Mouse (Mus musculus) cerebellum, adult (tissue): ENCODE data around the gene Ccdc88b.

Experiments
- ATAC-seq: cut with Nextera tagmentation; 2 replicates; pipeline ENCODE4 v1.9.2; 2017; ENCODE audit warnings: mild to moderate bottlenecking, moderate library complexity, mixed read lengths; ENCODE audit not compliant: insufficient number of reproducible peaks, low FRiP score, low TSS enrichment

The Ccdc88b gene

DNA sequence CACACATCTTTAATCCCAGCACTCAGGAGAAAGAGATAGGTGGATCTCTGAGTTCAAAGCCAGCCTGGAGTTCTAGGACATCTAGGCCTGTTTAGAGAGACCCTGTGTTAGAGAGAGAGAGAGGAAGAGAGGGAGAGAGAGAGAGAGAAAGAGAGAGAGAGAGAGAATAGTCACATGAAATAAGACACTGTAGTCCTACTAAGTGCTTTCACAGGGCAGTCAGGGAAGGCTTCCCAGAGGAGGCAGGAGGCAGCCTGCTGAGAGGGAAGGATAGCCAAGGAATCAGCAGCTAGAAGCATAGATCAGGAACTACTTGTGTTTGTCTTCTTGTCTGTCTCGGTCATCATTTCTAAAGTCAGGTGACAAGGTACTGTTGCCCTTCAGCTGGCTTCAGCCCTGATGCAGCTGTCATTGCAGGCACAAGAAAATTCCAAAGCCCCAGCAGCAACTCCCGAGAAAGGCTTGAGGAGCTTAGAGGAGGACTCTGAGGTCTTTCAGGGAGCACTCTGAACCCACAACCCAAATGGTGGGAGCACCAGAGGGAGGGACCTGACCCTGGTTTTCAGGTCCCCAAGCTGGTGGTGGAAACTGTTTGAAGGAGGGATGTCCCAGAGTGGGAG, 1.1 kb upstream of the Ccdc88b start:
- ATAC-seq: no peak

DNA sequence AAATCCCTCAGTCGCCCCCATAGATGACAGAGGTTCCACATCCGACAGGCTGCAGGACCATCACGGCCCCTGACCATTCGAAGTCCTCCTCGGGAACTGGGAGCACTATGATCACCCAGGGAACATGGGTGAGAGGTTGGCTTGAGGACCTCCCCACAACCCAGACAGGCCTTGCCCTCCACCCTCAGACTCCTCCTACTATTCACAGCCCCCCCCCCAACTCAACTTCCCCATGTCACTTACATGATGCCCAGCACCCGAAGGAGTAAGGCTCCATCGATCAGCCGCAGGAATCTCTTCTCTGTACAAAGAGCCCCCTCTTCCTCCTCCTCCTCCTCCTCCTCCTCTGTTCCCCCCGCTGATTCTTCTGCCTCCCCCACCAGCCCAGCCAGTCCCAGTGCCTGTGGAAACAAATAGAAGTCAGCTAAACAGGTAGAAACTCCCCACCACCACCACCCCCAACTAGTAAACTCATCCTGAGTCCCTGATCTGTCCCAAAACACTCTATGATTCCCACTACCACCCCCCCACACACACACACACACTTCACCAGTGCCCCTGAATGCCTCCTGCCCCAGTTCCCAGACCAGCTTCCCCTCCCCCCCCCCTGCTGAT, 513 bp downstream of the Ccdc88b start:
- no peak for ATAC-seq

DNA sequence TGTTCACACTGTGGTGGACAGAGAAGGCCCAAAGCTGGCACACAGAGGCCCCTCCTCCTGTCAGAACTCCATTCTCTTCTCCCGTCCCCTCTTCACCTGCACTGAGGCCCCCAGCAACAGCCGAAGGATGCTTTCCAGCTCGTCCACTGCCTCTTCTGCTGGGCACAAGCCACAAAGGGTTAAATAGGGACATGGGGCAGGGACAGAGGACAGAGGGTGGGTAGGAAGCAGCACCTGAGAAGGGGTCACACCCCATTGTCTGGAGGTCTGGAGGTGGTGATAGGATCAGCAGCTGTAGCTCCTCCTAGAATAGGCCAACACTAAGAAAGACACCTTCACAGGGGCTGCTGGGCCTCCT, 1.0 kb downstream of the Ccdc88b start:
- ATAC-seq: no peak

DNA sequence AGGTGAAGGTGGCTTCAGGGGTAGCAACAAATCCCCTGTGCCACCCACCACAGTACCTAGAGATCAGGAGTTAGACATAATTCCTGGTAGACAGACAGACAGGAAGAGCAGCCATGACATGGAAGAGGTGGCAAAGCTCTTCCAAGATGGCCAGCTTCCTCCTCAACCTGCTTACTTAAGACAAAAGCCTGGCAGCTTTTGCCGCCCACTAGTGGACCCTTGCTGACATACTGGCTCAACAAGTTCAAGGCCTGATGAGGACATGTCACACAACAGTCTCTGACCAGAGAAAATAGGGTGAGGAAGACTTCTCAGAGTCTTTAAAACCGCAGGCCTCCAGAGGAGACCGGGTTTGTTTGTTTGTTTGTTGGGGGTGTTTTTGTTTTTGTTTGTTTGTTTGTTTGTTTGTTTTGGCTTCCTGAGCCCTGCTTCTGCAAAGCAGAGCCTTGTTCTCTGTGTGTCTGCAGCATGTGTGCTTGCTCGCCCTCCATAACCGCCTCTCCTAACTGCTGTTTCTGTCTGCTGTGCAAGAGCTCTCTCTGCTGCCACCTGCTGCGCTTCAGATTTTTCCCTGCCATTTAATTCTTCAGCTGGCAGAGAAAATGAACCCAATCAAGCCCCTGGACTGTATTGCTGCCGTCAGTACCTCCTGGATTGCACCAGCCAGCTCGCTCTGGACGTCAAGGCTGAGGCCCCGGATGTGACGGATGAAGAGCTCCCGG, 1.6 kb downstream of the Ccdc88b start:
- ATAC-seq: no peak

DNA sequence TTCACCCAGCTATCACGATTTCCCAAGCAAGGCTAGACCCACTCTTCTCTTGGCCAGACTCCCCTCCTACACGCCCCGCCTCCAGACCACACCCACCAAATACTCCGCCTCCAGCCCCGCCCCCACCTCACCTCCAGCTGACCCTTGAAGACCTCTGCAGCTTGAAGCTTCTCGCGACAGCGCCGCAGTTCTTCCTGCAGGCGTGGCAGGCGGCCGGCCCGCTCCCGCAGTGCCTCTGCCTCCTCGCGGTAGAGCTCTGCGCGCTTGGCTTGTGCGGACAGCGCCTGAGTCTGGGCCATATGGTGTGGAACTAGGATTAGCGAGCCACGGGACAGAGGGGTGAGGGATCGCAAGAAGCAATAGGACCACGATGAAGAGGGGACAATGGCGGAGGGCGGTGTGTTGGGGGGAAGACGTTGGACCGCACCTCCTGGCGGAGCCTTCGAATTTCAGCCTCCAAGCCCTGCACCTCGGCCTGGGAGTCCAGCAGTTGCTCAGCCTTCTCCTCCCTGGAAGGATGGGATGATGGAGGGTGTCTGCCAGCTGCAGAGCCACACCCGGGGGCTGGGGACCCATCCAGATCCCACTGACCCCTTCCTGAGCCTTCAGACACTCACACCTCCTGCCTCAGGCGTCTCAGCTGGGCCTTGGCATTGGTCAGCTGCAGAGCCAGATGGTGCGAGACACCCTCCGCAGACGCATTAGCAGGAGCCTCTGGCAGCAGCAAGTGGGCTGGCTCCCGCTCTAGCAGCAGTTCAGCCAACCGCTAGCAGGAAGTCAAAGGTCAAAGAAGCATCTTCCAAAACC, 2.6 kb downstream of the Ccdc88b start:
- ATAC-seq: peak; percentile 61; the same call in 1 of the 2 replicates

DNA sequence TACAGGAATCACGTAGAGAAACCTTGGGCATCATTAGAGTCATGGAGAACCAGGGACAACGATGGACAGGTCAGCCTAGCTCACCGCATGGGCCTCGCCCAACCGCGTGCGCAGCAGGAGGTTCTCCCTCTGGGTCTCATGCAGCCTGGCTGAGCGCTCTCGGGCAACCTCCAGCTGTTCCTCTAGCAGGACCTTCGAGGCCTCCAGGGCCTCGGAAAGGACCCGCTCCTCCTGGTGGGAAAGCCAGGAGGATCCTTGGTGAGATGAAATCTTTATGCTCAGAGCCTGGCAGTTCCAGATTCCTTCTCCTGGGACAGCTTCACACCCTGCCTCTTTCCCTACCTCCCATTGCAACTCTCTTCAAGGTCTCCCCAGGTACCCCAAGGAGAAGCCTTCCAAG, 3.4 kb downstream of the Ccdc88b start:
- no peak for ATAC-seq

DNA sequence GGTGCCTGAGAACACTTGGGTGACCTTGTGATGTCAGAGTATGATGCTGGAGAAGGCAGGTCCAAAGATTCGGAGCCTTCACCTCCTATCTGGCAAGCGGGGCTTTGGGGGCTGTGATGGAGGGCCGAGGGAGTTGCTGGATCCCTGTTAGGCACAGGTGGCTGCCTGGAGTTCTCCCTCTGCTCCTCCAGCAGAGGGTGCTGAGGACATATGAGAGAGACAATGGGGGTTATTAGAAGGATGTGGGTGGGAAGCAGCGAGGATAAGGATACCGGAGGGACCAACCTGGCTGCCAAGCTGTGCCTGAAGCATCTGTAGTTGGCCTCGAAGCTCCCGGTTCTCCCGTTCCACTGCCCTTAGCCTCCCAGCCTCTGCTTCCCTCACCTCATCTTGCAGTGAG, 4.1 kb downstream of the Ccdc88b start:
- ATAC-seq: no peak

DNA sequence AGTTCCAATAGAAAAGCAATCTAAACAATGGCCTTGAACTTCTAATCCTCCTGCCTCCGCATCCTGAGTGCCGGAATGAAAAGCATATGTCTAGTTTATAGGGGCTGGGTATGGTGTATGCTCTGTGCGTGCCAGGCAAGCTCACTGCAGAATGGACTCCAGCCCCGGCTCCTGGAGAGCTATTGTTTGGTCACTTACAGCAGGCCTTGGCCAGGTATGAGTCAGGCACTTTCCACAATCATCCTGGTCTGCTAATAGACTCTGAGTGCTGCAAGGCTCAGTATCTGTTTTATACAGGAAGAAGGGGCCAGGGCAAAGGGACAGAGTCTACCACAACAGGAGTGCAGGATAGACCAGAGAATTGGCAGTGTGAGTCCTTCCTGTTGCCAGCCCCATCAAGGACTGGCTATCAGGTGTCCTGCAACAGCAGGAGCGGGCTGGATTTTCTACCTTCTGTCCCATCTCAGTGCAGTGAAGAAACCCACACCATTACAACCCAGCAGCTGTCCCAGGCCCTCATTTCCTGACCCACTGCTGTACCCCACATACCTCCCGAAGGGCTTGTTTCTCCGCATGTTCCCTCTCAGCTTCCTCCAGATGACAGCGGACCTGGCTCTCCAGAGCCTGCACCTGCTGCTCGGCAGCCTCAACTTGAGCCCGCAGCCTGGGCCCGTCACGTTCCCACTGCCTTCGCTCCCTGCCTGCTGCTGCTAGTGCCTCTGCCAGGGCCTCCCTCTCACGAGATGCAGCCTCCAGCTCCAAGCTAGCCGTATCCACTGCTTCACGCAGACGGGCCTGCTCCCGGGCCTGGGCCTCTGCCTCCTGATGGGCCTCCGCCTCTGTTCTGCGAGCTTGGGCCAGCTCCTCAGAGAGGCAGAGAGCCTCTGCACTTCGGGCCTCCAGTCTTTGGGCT, 5.4 kb downstream of the Ccdc88b start:
- no peak for ATAC-seq

DNA sequence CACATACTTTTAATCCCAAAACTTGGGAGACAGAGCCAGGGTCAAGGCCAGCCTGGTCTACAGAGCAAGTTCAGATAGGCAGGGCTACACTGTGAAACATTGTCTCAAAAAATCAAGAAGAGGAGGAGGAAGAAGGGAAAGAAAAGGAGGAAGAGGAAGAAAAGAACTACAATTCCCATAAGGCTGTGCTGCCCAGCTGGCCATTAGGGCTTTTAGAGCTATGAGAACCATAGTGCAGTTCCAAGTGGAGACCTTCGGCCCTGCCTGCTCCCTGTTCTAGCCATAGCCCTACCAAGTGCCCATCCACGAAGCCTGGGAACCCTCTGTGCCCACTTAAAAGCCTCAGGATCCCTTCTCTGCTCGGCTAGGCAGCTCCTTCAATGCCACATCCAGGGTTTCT, 6.5 kb downstream of the Ccdc88b start:
- no peak for ATAC-seq

DNA sequence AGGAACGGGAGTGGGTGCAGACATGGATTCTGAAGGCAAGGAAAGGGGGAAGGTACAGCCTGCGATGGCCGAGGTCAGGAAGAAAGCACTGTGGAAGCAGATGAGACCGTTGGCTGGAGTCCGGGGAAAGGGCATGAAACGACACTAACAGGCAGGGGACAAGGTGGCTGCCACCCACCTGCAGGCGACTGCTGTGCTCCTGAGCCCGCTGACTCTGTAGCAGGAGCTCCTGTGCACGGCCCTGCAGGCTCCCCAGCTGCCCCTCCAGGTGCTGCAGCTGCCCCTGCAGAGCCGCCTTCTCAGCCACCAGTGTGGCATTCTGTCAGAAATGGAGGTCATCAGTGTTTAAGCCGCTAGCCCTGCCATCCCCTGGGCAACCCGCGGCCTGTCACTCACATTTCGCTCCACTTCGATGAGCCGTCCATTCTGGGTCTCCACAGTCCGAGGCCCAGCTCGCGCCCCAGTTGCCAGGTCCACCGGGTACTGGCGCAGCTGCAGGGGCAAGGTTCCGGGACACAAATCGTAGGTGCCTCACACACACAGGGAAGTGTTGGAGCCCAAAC, 8.4 kb downstream of the Ccdc88b start:
- no peak for ATAC-seq

DNA sequence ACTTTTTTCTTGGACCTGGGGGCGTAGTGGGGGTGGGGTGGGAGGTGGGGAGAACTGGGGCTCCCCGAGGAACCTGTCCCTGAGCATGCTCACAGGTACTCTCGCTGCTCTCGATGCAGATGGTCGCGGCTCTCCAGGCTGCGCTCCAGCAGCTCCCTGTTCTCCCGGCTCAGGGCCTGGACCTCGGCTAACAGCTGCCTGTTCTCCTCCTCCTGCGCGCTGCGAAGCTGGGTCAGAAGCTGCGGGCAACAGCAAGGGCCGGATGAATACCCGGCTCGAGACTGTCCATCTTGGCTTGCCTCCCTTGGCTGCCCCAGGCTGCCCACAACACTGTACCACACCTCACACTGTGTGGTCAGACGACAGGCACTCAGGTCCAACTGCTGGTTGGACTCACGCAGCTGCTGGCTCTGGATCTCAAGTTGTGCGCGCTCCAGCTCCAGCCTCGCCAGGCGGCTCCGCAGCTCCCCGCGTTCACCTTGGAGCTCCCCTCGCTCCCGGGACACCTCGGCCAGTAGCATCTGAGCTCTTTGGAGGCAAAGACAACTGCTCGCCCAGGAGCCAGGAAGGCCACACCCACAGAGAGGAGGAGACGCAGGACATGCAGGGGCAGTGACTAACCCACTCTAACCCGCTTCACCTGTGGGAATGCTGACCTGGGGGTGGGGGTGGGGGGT, 10.0 kb downstream of the Ccdc88b start:
- ATAC-seq: no peak

DNA sequence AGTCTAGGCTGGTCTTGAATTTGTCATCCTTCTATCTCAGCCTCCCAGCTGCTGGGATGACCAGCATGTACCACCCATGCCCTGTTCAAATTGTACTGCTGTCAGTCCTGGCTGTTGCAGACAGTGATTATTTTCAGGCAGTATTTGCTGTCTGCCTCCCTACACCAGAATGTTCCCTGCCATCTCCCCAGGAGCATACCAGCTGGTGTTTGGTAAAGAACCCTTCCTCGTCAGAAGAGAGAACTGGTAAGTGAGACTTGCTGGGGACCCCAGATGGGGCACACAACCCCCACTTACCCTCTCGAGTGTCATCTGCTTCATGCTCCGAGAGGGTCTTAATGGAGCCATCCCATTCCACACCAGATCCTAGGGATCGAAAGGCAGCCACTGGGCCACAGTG, 12.0 kb downstream of the Ccdc88b start:
- ATAC-seq: no peak

DNA sequence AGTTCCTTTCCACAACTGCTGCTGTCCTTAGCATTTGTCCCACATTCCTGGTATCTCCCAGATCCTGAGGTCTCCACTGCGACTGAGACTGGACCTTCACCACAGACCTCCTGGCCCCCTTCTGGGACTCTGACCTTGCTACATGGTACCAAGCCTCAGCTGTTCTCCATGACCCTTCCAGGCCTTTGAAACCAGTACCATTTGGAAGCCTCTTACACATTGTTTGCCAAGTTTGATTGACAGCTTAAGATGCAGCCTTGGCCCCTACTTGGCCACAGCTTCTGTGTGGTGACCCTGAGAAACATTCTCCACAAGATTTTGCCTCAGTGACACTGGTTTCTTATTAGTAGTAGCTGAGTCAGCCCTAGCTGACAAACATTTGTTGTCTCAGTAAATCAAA, 15.7 kb downstream of the Ccdc88b start:
- ATAC-seq: no peak

DNA sequence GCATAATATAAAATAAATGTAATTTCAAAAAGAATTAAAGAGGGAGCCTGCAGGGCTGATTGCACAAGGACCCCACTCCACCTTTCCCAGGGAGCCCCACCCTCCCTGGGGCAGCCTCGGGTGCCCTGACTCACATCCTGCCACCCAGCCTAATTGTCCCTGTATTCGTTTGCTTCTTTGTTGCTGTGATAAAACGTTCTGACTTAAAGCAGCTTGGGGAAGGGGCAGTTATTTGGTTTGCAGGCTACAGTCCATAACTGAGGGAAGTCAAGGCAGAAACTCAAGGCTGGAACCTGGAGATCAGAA, 16.8 kb downstream of the Ccdc88b start:
- ATAC-seq: no peak

DNA sequence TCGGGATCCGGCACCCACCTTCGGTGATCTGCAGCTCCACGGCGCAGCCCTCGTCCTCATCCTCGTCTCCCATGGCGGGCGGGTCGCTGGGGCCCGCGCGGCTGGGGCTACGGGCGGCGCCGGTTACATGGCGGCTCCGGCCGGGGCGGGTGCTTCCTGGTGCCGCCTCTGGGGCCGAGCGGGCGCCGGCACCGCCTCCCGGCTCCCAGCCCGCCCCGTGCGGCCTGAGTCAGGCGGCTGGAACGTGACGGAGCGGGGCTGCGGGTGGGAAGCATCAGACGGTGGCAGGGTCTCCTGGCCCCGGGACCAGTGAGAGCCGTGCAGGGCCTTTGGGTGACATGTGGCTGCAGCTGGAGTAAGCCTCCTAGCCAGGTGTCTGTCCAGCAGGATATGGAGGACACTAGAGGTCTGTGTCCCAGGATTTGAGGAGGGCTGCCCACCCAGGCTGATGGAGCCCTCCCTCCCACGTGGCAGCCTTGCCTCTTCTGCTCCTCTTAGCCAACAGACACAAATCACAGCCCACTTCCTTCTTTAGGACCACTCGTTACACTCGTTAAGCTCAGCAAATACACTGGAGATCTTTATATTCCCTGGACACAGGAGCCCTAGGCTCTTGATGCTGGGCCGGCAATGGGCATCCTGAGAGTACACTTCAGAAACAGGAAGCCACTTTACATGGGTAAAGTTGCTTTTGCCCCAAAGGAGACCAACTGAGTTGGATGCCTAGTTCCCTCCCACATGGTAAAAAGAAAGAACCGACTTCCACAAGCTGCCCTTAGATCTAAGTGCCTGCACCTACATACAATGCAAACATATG, 17.3 kb downstream of the Ccdc88b start, which contains the start of gene Rps6ka4:
Gene Rps6ka4 (minus strand): TSS at position 162 of the 817 bp plus-strand sequence.
- peak; percentile 79; the same call in 1 of the 2 replicates for ATAC-seq

DNA sequence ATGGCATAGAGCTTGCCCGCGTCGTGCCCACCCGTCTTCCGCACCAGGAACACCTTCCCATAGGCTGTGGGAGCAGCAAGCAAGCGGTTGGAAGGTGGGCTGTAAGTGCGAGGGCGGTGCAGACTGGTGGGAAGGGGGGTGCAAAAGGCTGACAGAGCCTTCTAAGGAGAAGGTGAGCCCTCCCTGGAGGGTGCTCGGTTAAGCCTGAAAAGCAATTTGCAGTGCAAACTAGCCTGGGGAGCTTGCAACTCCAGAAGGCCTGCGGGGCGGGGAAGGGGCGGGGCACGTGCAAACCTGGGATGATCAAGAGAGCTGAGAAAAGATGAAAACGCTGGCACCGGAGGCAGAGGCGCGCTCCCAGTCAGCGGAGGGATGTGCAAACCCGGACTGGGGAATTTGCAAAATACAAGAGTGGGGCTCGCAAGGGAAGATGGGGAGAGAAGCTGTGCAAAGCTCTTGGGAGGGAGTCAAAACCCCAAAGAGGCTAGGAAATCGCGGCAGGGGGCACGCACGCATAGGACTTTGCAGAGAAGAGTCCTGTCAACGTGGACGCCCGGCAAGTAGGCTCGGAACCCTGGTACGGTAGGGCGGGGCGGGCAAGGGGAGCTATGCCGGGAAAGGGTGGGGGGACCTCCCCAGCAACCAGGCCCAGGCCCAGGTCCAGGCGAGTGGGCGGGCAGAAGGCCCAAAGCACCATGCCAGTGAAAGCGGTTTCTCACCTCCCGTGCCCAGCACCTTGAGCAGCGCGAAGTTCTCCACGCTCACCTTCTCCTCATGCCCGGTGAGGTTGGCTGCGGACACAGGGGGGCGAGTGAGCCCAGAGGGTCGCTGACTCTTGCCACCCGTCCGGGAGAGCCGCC, 18.2 kb downstream of the Ccdc88b start:
- 0 out of 2 replicates have a peak, but pooled peaks have one; percentile 16 for ATAC-seq

DNA sequence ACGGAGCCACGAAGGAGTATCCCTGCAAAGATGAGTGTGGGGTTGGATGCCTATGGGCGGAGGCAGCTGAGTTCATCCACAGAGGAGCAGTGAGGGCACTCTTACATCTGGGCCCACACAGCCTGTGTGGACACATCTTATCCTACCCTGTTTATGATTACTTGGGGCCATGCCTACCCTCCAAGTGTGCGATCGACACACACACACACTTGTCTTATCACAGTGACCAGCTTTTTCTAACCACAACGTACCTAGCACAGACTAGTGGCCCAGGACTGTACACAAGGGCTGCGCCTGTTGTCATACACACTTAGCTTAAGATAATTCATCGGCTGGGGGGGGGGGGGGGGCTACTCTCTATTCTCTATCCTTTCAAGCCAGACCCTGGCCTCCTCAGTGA, 25.6 kb downstream of the Ccdc88b start:
- ATAC-seq: no peak
